Mouse (Mus musculus): Measurements from ENCODE around the gene Fam206a. TPM values are rescaled to one million over a fixed set of nuclear protein-coding genes. Genes with fewer than 3 reads are reported as not detected.

Fam206a gene
- total and polyA plus RNA-seq, 3 experiments, result 7.7 to 50.6 (median 8.1) TPM

- no peaks in the 10 kb centered on the region for H3K4me1 ChIP-seq (ENCODE audit: insufficient read depth, low read depth, low read length)
- H3K36me3 ChIP-seq (replicated peaks), result peaks cover 29% of the 10 kb centered on the region
- ATAC-seq (ENCODE audit: extremely low read depth, insufficient number of reproducible peaks, low FRiP score, poor library complexity, severe bottlenecking), result no peak
- H3K9me3 ChIP-seq (replicated peaks), result peaks cover 3% of the 10 kb centered on the region; the same call in 1 of the 2 replicates
- H3K27me3 ChIP-seq (ENCODE audit: insufficient read depth, low read length), result no peaks in the 10 kb centered on the region
- no peak for TF ChIP-seq CTCF (IDR thresholded peaks at IDR 0.05; ENCODE audit: low read depth, low read length)
- TF ChIP-seq POLR2AphosphoS5 (IDR thresholded peaks at IDR 0.05; ENCODE audit: insufficient replicate concordance, low read depth, low read length), result no peak
- TF ChIP-seq TAL1 (conservative IDR thresholded peaks at IDR 0.05; ENCODE audit: low read depth, low read length), result no peak
- no peak for TF ChIP-seq GATA2 (IDR thresholded peaks at IDR 0.05; ENCODE audit: borderline replicate concordance, low read depth, low read length)
- TF ChIP-seq GATA1 (IDR thresholded peaks at IDR 0.05; ENCODE audit: borderline replicate concordance, low read length), result no peak
- no peak for DNase-seq (ENCODE audit: low spot score)
- no peak overlapping the region for H3K4me3 ChIP-seq (ENCODE audit: low read depth, low read length)
Measured at GRCm38 (mm10) chr4:56845896-56846533, 43.9 kb downstream of the Fam206a start.

GRCm38 (mm10) chr4:56847400-56847799 lies 45.3 kb downstream of the Fam206a start:
- Histone ChIP-seq H3K9me3 (replicated peaks) (peaks cover 3% of the 10 kb centered on the region; the same call in 1 of the 2 replicates), H3K4me1 (ENCODE audit: insufficient read depth, low read depth, low read length) (no peaks in the 10 kb centered on the region), H3K27me3 (ENCODE audit: insufficient read depth, low read length) (no peaks in the 10 kb centered on the region), H3K36me3 (replicated peaks) (peaks cover 26% of the 10 kb centered on the region), H3K4me3 (ENCODE audit: low read depth, low read length) (no peak overlapping the region)
- DNase-seq (ENCODE audit: low spot score), result no peak
- no peak for TF ChIP-seq CTCF (IDR thresholded peaks at IDR 0.05; ENCODE audit: low read depth, low read length)
- TF ChIP-seq TAL1 (conservative IDR thresholded peaks at IDR 0.05; ENCODE audit: low read depth, low read length), result no peak
- no peak for TF ChIP-seq POLR2AphosphoS5 (IDR thresholded peaks at IDR 0.05; ENCODE audit: insufficient replicate concordance, low read depth, low read length)
- TF ChIP-seq GATA2 (IDR thresholded peaks at IDR 0.05; ENCODE audit: borderline replicate concordance, low read depth, low read length), result no peak
- no peak for TF ChIP-seq GATA1 (IDR thresholded peaks at IDR 0.05; ENCODE audit: borderline replicate concordance, low read length)
- ATAC-seq (ENCODE audit: extremely low read depth, insufficient number of reproducible peaks, low FRiP score, poor library complexity, severe bottlenecking), result no peak

- H3K27me3 ChIP-seq (ENCODE audit: insufficient read depth, low read length), result no peaks in the 10 kb centered on the region
- ATAC-seq (ENCODE audit: extremely low read depth, insufficient number of reproducible peaks, low FRiP score, poor library complexity, severe bottlenecking) (no peak), DNase-seq (ENCODE audit: low spot score) (no peak)
- H3K4me1 ChIP-seq (ENCODE audit: insufficient read depth, low read depth, low read length), result no peaks in the 10 kb centered on the region
- H3K4me3 ChIP-seq (ENCODE audit: low read depth, low read length), result no peak overlapping the region
- H3K36me3 ChIP-seq (replicated peaks), result peaks cover 24% of the 10 kb centered on the region
- no peak for TF ChIP-seq GATA2 (IDR thresholded peaks at IDR 0.05; ENCODE audit: borderline replicate concordance, low read depth, low read length)
- no peak for TF ChIP-seq TAL1 (conservative IDR thresholded peaks at IDR 0.05; ENCODE audit: low read depth, low read length)
- no peak for TF ChIP-seq CTCF (IDR thresholded peaks at IDR 0.05; ENCODE audit: low read depth, low read length)
- TF ChIP-seq POLR2AphosphoS5 (IDR thresholded peaks at IDR 0.05; ENCODE audit: insufficient replicate concordance, low read depth, low read length), result no peak
- TF ChIP-seq GATA1 (IDR thresholded peaks at IDR 0.05; ENCODE audit: borderline replicate concordance, low read length), result no peak
- peaks cover 3% of the 10 kb centered on the region; the same call in 1 of the 2 replicates for H3K9me3 ChIP-seq (replicated peaks)
Measured at GRCm38 (mm10) chr4:56848044-56848443, 45.9 kb downstream of the Fam206a start.

- ATAC-seq (ENCODE audit: extremely low read depth, insufficient number of reproducible peaks, low FRiP score, poor library complexity, severe bottlenecking) (no peak), DNase-seq (ENCODE audit: low spot score) (no peak)
- peaks cover 10% of the 10 kb centered on the region for H3K36me3 ChIP-seq (replicated peaks)
- H3K4me1 ChIP-seq (ENCODE audit: insufficient read depth, low read depth, low read length), result 0 out of 2 replicates have a peak, but pooled peaks cover under 1% of the 10 kb centered on the region
- 0 out of 2 replicates have a peak, but pooled peaks cover 3% of the 10 kb centered on the region for H3K27me3 ChIP-seq (ENCODE audit: insufficient read depth, low read length)
- H3K9me3 ChIP-seq (replicated peaks), result no peaks in the 10 kb centered on the region
- no peak for TF ChIP-seq GATA2 (IDR thresholded peaks at IDR 0.05; ENCODE audit: borderline replicate concordance, low read depth, low read length)
- no peak overlapping the region for H3K4me3 ChIP-seq (ENCODE audit: low read depth, low read length)
Measured at GRCm38 (mm10) chr4:56850724-56851123, 48.6 kb downstream of the Fam206a start.

- H3K9me3 ChIP-seq (replicated peaks), result no peaks in the 10 kb centered on the region
- TF ChIP-seq CTCF (IDR thresholded peaks at IDR 0.05; ENCODE audit: low read depth, low read length) (no peak), GATA1 (IDR thresholded peaks at IDR 0.05; ENCODE audit: borderline replicate concordance, low read length) (no peak), TAL1 (conservative IDR thresholded peaks at IDR 0.05; ENCODE audit: low read depth, low read length) (no peak), GATA2 (IDR thresholded peaks at IDR 0.05; ENCODE audit: borderline replicate concordance, low read depth, low read length) (no peak), POLR2AphosphoS5 (IDR thresholded peaks at IDR 0.05; ENCODE audit: insufficient replicate concordance, low read depth, low read length) (no peak)
- ATAC-seq (ENCODE audit: extremely low read depth, insufficient number of reproducible peaks, low FRiP score, poor library complexity, severe bottlenecking) (no peak), DNase-seq (ENCODE audit: low spot score) (no peak)
- H3K4me1 ChIP-seq (ENCODE audit: insufficient read depth, low read depth, low read length), result peaks cover 9% of the 10 kb centered on the region
- no peak overlapping the region for H3K4me3 ChIP-seq (ENCODE audit: low read depth, low read length)
- H3K36me3 ChIP-seq (replicated peaks), result no peaks in the 10 kb centered on the region
- 0 out of 2 replicates have a peak, but pooled peaks cover 3% of the 10 kb centered on the region for H3K27me3 ChIP-seq (ENCODE audit: insufficient read depth, low read length)
Measured at GRCm38 (mm10) chr4:56855935-56856334, 53.8 kb downstream of the Fam206a start.

GRCm38 (mm10) chr4:56856371-56856949 lies 54.3 kb downstream of the Fam206a start:
- peaks cover 9% of the 10 kb centered on the region for H3K4me1 ChIP-seq (ENCODE audit: insufficient read depth, low read depth, low read length)
- H3K9me3 ChIP-seq (replicated peaks), result no peaks in the 10 kb centered on the region
- no peak overlapping the region for H3K4me3 ChIP-seq (ENCODE audit: low read depth, low read length)
- ATAC-seq (ENCODE audit: extremely low read depth, insufficient number of reproducible peaks, low FRiP score, poor library complexity, severe bottlenecking) (no peak), DNase-seq (ENCODE audit: low spot score) (no peak)
- no peaks in the 10 kb centered on the region for H3K36me3 ChIP-seq (replicated peaks)
- H3K27me3 ChIP-seq (ENCODE audit: insufficient read depth, low read length), result 0 out of 2 replicates have a peak, but pooled peaks cover 3% of the 10 kb centered on the region
- TF ChIP-seq POLR2AphosphoS5 (IDR thresholded peaks at IDR 0.05; ENCODE audit: insufficient replicate concordance, low read depth, low read length) (no peak), GATA1 (IDR thresholded peaks at IDR 0.05; ENCODE audit: borderline replicate concordance, low read length) (no peak), CTCF (IDR thresholded peaks at IDR 0.05; ENCODE audit: low read depth, low read length) (no peak), GATA2 (IDR thresholded peaks at IDR 0.05; ENCODE audit: borderline replicate concordance, low read depth, low read length) (no peak), TAL1 (conservative IDR thresholded peaks at IDR 0.05; ENCODE audit: low read depth, low read length) (no peak)
